Mouse (Mus musculus): Measurements from ENCODE around the gene Imp3. TPM values are rescaled to one million over a fixed set of nuclear protein-coding genes. Genes with fewer than 3 reads are reported as not detected.

Gene Imp3
- polyA plus RNA-seq, 1 experiment from 2014 or later, result 57.6 TPM

DNA sequence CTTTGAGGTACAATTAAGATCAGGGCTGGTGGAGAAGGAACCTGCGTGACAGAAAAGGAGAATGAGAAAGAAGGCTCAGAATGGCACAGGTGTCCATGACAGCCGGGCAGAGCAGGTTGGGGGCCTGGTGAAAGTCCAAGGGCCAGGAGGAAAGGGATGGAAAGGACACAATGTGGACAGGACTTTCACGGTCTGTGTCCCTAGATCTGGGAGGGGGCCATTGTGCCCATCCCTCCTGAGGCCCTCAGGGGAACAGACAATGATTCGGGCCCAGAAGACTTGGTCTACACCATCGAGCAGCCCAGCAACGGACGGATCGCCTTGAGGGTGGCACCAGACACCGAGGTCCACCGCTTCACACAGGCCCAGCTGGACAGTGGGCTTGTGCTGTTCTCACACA lies 45.2 kb upstream of the Imp3 start:
- Histone ChIP-seq H3K27me3 (ENCODE audit: insufficient read depth, low read length) (no peaks in the 10 kb centered on the region), H3K9me3 (ENCODE audit: low read length) (no peaks in the 10 kb centered on the region), H3K36me3 (replicated peaks; ENCODE audit: insufficient read depth, low read length) (no peaks in the 10 kb centered on the region), H3K4me3 (ENCODE audit: low read depth, low read length) (no peak overlapping the region), H3K4me2 (ENCODE audit: low read depth, low read length) (no peak overlapping the region), H3K4me1 (ENCODE audit: insufficient read depth) (peaks cover 4% of the 10 kb centered on the region; the same call in 1 of the 2 replicates), H3K9ac (replicated peaks) (no peak overlapping the region), H3K27ac (ENCODE audit: low read depth) (no peak overlapping the region)
- no peak for ATAC-seq
- TF ChIP-seq EP300 (IDR thresholded peaks at IDR 0.05; ENCODE audit: low read depth), result no peak
- no peak for TF ChIP-seq CTCF (IDR thresholded peaks at IDR 0.05; ENCODE audit: low read depth)
- DNase-seq, result no peak
- 74% methylated on average over 10 of the region's 10 CpGs for WGBS (ENCODE audit: insufficient replicate concordance)

DNA sequence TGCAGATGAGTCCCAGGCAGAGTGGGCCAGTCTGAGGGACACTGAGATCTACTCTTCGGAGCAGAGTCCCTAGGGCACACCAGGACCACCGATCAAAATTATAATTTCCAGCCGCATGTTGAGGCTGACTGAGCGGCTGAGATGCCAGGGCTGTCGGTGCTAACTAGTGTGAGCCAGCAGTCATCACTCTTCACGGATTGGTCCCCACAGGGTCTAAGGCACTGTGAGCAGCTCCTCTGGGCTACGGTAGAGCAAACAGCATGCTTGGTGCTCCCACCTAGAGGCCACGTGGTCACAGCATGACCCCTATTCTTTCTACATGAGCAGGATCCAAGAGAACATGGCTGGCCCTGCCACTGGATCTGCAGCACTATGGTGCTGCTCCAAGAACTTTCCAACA lies 44.0 kb upstream of the Imp3 start:
- H3K27ac ChIP-seq (ENCODE audit: low read depth), result no peak overlapping the region
- ATAC-seq, result no peak
- no peak for TF ChIP-seq CTCF (IDR thresholded peaks at IDR 0.05; ENCODE audit: low read depth)
- TF ChIP-seq EP300 (IDR thresholded peaks at IDR 0.05; ENCODE audit: low read depth), result no peak

DNA sequence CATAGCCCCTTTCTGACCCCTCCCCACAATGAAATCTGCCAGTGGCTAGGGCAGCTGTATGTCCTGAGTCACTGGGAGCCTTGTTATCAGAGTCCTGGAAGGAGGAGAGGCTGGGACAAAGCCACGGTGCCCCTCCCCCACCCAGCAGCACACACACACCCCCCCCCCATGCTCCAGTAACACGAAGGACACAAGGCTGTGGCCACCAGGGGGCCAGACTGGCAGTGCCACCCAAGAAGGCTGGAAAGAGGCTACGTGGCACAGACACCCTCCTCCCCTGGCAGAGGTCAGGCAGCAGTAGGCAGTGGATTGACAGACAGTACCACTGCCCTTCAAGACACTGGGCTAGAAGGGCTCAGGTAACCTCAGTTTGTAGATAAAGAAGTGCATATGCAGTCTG lies 43.3 kb upstream of the Imp3 start:
- no peak for ATAC-seq
- Histone ChIP-seq H3K27me3 (ENCODE audit: insufficient read depth, low read length) (no peaks in the 10 kb centered on the region), H3K4me2 (ENCODE audit: low read depth, low read length) (no peak overlapping the region), H3K4me3 (ENCODE audit: low read depth, low read length) (no peak overlapping the region), H3K27ac (ENCODE audit: low read depth) (no peak overlapping the region), H3K9ac (replicated peaks) (no peak overlapping the region), H3K4me1 (ENCODE audit: insufficient read depth) (peaks cover 4% of the 10 kb centered on the region; the same call in 1 of the 2 replicates), H3K36me3 (replicated peaks; ENCODE audit: insufficient read depth, low read length) (no peaks in the 10 kb centered on the region), H3K9me3 (ENCODE audit: low read length) (no peaks in the 10 kb centered on the region)
- WGBS (ENCODE audit: insufficient replicate concordance), result 15% methylated on average over 3 of the region's 3 CpGs
- TF ChIP-seq CTCF (IDR thresholded peaks at IDR 0.05; ENCODE audit: low read depth) (peak; percentile 55), EP300 (IDR thresholded peaks at IDR 0.05; ENCODE audit: low read depth) (no peak)
- DNase-seq, result peak; percentile 54

More for the DNA sequence above, 44.0 kb upstream of the Imp3 start:
- no peak for DNase-seq
- Histone ChIP-seq H3K36me3 (replicated peaks; ENCODE audit: insufficient read depth, low read length) (no peaks in the 10 kb centered on the region), H3K27me3 (ENCODE audit: insufficient read depth, low read length) (no peaks in the 10 kb centered on the region), H3K4me1 (ENCODE audit: insufficient read depth) (peaks cover 4% of the 10 kb centered on the region; the same call in 1 of the 2 replicates), H3K9ac (replicated peaks) (no peak overlapping the region), H3K9me3 (ENCODE audit: low read length) (no peaks in the 10 kb centered on the region), H3K4me3 (ENCODE audit: low read depth, low read length) (no peak overlapping the region), H3K4me2 (ENCODE audit: low read depth, low read length) (no peak overlapping the region)
- WGBS (ENCODE audit: insufficient replicate concordance), result 65% methylated on average over 8 of the region's 8 CpGs

DNA sequence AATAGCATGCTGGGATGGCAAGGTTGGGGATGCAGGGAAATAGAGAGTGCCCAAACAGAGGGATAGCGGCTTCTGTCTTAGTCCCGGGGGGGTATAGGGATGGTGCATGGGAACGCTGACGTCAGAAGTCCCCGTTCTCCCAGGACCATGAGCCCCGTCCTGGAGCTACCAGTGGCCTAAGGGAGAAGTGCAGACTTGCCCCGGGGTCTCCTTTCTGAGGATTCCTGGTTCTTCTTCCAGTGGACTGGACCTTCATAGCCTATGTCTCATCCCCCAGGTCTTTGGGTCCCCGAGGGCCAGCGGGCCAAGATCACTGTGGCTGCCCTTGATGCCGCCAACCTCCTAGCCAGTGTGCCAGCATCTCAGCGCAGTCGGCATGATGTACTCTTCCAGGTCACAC lies 40.5 kb upstream of the Imp3 start:
- 91% methylated on average over 12 of the region's 12 CpGs for WGBS (ENCODE audit: insufficient replicate concordance)
- Histone ChIP-seq H3K4me1 (ENCODE audit: insufficient read depth) (peaks cover 11% of the 10 kb centered on the region), H3K4me2 (ENCODE audit: low read depth, low read length) (no peak overlapping the region), H3K9ac (replicated peaks) (no peak overlapping the region), H3K9me3 (ENCODE audit: low read length) (no peaks in the 10 kb centered on the region), H3K27ac (ENCODE audit: low read depth) (no peak overlapping the region), H3K27me3 (ENCODE audit: insufficient read depth, low read length) (no peaks in the 10 kb centered on the region), H3K36me3 (replicated peaks; ENCODE audit: insufficient read depth, low read length) (no peaks in the 10 kb centered on the region), H3K4me3 (ENCODE audit: low read depth, low read length) (no peak overlapping the region)
- ATAC-seq (no peak), DNase-seq (no peak)
- TF ChIP-seq CTCF (IDR thresholded peaks at IDR 0.05; ENCODE audit: low read depth), result no peak
- TF ChIP-seq EP300 (IDR thresholded peaks at IDR 0.05; ENCODE audit: low read depth), result no peak

DNA sequence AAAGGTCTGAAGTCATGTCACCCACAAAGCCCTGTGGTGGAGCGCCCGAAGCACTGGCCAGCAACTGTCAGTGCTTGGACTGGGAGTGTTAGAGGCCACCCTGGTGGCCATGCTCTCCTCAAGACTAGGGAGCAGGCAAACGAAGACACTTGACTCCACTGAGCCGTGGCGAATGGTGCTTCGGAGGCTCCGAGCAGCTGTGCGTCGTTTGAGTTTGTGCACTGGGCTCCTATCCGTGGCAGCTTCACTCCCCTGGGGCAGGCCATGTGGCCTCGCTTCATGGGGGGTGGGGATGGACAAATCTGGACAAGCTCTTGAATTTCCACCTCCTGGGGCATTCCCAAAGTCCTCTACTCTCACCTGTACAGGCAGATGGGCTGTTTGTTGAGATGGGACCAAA lies 37.9 kb upstream of the Imp3 start:
- H3K36me3 ChIP-seq (replicated peaks; ENCODE audit: insufficient read depth, low read length), result no peaks in the 10 kb centered on the region
- 78% methylated on average over 11 of the region's 11 CpGs for WGBS (ENCODE audit: insufficient replicate concordance)
- H3K27me3 ChIP-seq (ENCODE audit: insufficient read depth, low read length), result no peaks in the 10 kb centered on the region
- ATAC-seq, result 0 out of 2 replicates have a peak, but pooled peaks have one; percentile 17
- H3K4me2 ChIP-seq (ENCODE audit: low read depth, low read length), result no peak overlapping the region
- H3K4me1 ChIP-seq (ENCODE audit: insufficient read depth), result peaks cover 9% of the 10 kb centered on the region
- TF ChIP-seq CTCF (IDR thresholded peaks at IDR 0.05; ENCODE audit: low read depth) (no peak), EP300 (IDR thresholded peaks at IDR 0.05; ENCODE audit: low read depth) (no peak)
- no peak overlapping the region for H3K27ac ChIP-seq (ENCODE audit: low read depth)
- H3K4me3 ChIP-seq (ENCODE audit: low read depth, low read length), result no peak overlapping the region
- H3K9me3 ChIP-seq (ENCODE audit: low read length), result no peaks in the 10 kb centered on the region
- no peak overlapping the region for H3K9ac ChIP-seq (replicated peaks)
- DNase-seq, result no peak

DNA sequence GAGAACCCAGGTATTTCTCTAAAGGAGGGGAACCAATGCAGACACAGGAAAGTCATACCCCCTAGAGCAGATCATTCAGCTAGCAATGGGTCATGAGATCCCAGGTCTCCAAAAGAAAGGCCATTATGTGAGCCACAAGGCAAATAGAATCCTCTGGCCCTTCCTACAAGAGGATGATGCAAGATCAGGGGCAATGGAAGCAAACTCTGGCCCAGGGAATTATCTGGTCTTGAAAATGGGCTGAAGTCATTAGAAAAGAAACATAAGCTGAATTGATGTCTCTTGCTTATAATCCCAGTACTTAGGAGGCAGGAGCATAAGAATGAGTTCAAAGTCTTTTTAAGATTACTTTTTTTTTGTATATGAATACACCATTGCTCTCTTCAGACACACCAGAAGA lies 37.2 kb upstream of the Imp3 start:
- ATAC-seq (no peak), DNase-seq (no peak)
- H3K9me3 ChIP-seq (ENCODE audit: low read length), result no peaks in the 10 kb centered on the region
- no peak overlapping the region for H3K27ac ChIP-seq (ENCODE audit: low read depth)
- no peaks in the 10 kb centered on the region for H3K27me3 ChIP-seq (ENCODE audit: insufficient read depth, low read length)
- peaks cover 9% of the 10 kb centered on the region for H3K4me1 ChIP-seq (ENCODE audit: insufficient read depth)
- H3K36me3 ChIP-seq (replicated peaks; ENCODE audit: insufficient read depth, low read length), result no peaks in the 10 kb centered on the region
- TF ChIP-seq CTCF (IDR thresholded peaks at IDR 0.05; ENCODE audit: low read depth) (no peak), EP300 (IDR thresholded peaks at IDR 0.05; ENCODE audit: low read depth) (no peak)
- H3K4me2 ChIP-seq (ENCODE audit: low read depth, low read length), result no peak overlapping the region
- H3K9ac ChIP-seq (replicated peaks), result no peak overlapping the region
- H3K4me3 ChIP-seq (ENCODE audit: low read depth, low read length), result no peak overlapping the region

DNA sequence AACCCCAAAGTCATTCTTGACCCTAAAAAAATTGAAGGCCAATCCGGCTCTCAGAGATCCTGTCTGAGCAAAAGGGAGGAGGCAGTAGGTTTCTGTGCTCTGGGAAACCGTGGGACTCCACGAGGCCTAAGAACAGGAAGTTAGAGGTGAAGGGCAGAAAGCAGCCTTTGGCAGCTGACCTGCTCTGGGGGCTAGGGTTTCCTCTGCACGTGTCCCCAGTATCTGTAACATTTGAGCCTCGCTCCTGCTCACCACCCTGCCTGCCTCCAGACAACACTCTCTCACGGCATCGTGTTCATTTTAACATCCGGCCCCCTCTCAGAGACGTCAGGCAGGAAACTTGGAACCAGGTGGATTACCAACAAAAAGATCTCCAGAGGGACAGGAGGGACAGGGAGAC lies 36.7 kb upstream of the Imp3 start:
- H3K9ac ChIP-seq (replicated peaks), result no peak overlapping the region
- H3K27ac ChIP-seq (ENCODE audit: low read depth), result no peak overlapping the region
- WGBS (ENCODE audit: insufficient replicate concordance), result 26% methylated on average over 9 of the region's 9 CpGs
- H3K4me2 ChIP-seq (ENCODE audit: low read depth, low read length), result no peak overlapping the region
- no peaks in the 10 kb centered on the region for H3K36me3 ChIP-seq (replicated peaks; ENCODE audit: insufficient read depth, low read length)
- peaks cover 9% of the 10 kb centered on the region for H3K4me1 ChIP-seq (ENCODE audit: insufficient read depth)
- no peak overlapping the region for H3K4me3 ChIP-seq (ENCODE audit: low read depth, low read length)
- no peaks in the 10 kb centered on the region for H3K9me3 ChIP-seq (ENCODE audit: low read length)
- ATAC-seq (no peak), DNase-seq (no peak)
- no peaks in the 10 kb centered on the region for H3K27me3 ChIP-seq (ENCODE audit: insufficient read depth, low read length)
- TF ChIP-seq EP300 (IDR thresholded peaks at IDR 0.05; ENCODE audit: low read depth) (peak; percentile 42; the same call in 1 of the 2 replicates), CTCF (IDR thresholded peaks at IDR 0.05; ENCODE audit: low read depth) (no peak)

All from liver, postnatal 0 days (tissue).